Mouse (Mus musculus) kidney, embryonic 14.5 days (tissue): ENCODE data around the gene Guca2a. TPM values are rescaled to one million over a fixed set of nuclear protein-coding genes. Genes with fewer than 3 reads are reported as not detected.

Experiments
- ATAC-seq: fragments of 200-750 bp; cut with Nextera tagmentation; 2 replicates; pipeline ENCODE4 v1.8.0; 2017; ENCODE audit warnings: moderate number of reproducible peaks, mild to moderate bottlenecking, moderate TSS enrichment, moderate library complexity; ENCODE audit not compliant: low FRiP score, low TSS enrichment
- H3K27ac ChIP-seq: fragments of 300-500 bp; sonication (generic); 2 replicates; pipeline ENCODE4 v1.5.1; 2014; ENCODE audit warnings: low read depth, mild to moderate bottlenecking, low read length, moderate library complexity, mixed read lengths
- H3K27me3 ChIP-seq: fragments of 300-500 bp; sonication (generic); 2 replicates; pipeline ENCODE4 v1.6.1; 2014; ENCODE audit warnings: mild to moderate bottlenecking, low read length; ENCODE audit not compliant: control insufficient read depth, insufficient read depth
- H3K36me3 ChIP-seq: fragments of 300-500 bp; sonication (generic); 2 replicates; pipeline ENCODE4 v1.6.1; 2014; ENCODE audit warnings: low read length, mixed read lengths; ENCODE audit not compliant: control insufficient read depth, insufficient read depth
- H3K4me1 ChIP-seq: fragments of 300-500 bp; sonication (generic); 2 replicates; pipeline ENCODE4 v1.6.1; 2014; ENCODE audit warnings: low read length, mixed read lengths; ENCODE audit not compliant: control insufficient read depth, insufficient read depth
- H3K4me2 ChIP-seq: fragments of 300-500 bp; sonication (generic); replicated peaks from 2 replicates; pipeline ENCODE4 v1.6.1; 2014; ENCODE audit warnings: low read depth, mild to moderate bottlenecking, low read length
- H3K4me3 ChIP-seq: fragments of 300-500 bp; sonication (generic); 2 replicates; pipeline ENCODE4 v1.5.1; 2014; ENCODE audit warnings: mild to moderate bottlenecking, low read length
- H3K9ac ChIP-seq: fragments of 300-500 bp; sonication (generic); 2 replicates; pipeline ENCODE4 v1.6.1; 2014; ENCODE audit warnings: low read depth, mild to moderate bottlenecking, low read length, moderate library complexity
- H3K9me3 ChIP-seq: fragments of 300-500 bp; sonication (generic); 2 replicates; pipeline ENCODE4 v1.6.1; 2016; ENCODE audit warnings: low read length; ENCODE audit not compliant: control insufficient read depth
- WGBS: fragments of 180-500 bp; shearing (Covaris S2); extraction: QIAGEN DNeasy Blood & Tissue Kit; methylation state at CpG from one replicate; pipeline ENCODE4 v1.1.7; 2014; 5-methylcytosine and 5-hydroxymethylcytosine counted together
- polyA plus RNA-seq: library from polyadenylated mRNA; unstranded; fragments of >200 nt; fragmentation: Nextera tagmentation; extraction: Ambion mirVana; gene quantifications from 2 replicates; pipeline ENCODE4 v1.2.1, GENCODE M21; 2014

The Guca2a gene
- polyA plus RNA-seq, 1 experiment from 2014 or later = 4.1 TPM

DNA sequence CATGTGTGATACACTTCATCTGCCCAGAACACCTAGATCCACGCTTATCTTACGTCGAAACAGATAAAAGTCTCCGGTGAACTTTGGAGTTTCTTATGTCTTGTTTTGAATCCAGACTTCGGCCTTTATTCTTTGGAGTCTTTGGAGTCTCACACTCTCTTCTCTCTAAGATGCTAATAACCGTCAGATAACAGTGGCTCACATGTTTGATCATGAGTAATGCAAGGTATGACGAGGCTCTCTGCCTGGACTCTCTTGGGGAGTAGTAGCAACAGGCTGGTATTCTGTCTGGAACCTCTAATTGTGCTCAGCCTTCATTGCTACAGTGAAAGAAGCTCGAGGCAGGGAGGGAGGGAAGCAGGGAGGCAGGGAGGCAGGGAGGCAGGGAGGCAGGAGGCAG, 22.5 kb downstream of the Guca2a start:
- no peak for ATAC-seq
- Histone ChIP-seq H3K9me3 (no peaks in the 10 kb centered on the region), H3K27ac (no peak overlapping the region), H3K36me3 (no peaks in the 10 kb centered on the region), H3K4me3 (no peak overlapping the region), H3K27me3 (no peaks in the 10 kb centered on the region), H3K4me1 (no peaks in the 10 kb centered on the region), H3K9ac (no peak overlapping the region), H3K4me2 (no peak overlapping the region)
- WGBS = 85% methylated on average over 8 of the region's 8 CpGs

DNA sequence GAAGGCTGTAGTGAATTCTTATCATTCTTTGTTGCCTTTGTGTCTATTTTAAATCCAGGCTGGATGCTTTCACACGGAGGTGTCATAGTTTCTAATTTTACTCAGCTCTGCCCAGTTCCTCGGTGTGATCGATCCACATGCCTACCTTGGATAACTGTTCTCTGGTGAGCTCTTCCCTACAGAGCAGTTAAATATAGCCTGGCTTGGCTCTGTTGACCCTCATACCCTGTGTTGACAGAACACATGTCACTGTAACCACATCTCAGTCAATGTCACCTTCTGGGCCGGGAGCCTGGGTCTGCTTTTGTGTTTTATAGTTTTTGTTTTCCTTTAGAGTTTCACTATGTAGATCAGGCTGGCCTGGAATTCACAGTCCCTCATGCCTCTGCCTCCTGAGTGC, 24.6 kb downstream of the Guca2a start:
- Histone ChIP-seq H3K4me3 (no peak overlapping the region), H3K9ac (no peak overlapping the region), H3K9me3 (no peaks in the 10 kb centered on the region), H3K4me2 (no peak overlapping the region), H3K36me3 (no peaks in the 10 kb centered on the region), H3K4me1 (no peaks in the 10 kb centered on the region), H3K27me3 (no peaks in the 10 kb centered on the region), H3K27ac (no peak overlapping the region)
- ATAC-seq = no peak
- WGBS = 71% methylated on average over 4 of the region's 4 CpGs

DNA sequence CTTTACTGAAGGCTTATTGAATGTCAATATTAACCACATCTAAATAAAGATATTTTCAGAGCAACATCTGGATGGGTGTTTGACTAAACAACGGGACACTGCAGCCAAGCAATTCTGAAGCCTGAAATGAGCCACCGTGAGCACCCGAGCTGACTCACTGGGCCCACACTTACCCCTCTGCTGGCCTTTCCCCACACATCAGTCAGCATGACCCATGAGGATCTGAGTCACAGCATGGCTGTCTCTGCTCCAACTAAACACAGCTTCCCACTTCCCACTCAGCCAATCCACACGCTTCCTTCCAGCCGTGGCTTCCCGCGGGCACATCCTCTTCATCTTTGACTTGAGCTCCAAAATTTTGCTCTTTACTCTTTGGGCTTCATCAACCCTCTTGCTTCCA, 25.5 kb downstream of the Guca2a start:
- H3K27ac ChIP-seq = no peak overlapping the region
- no peak overlapping the region for H3K4me2 ChIP-seq
- H3K27me3 ChIP-seq = no peaks in the 10 kb centered on the region
- H3K4me3 ChIP-seq = no peak overlapping the region
- ATAC-seq = no peak
- 89% methylated on average over 7 of the region's 7 CpGs for WGBS
- H3K36me3 ChIP-seq = no peaks in the 10 kb centered on the region
- no peak overlapping the region for H3K9ac ChIP-seq
- no peaks in the 10 kb centered on the region for H3K4me1 ChIP-seq
- no peaks in the 10 kb centered on the region for H3K9me3 ChIP-seq

DNA sequence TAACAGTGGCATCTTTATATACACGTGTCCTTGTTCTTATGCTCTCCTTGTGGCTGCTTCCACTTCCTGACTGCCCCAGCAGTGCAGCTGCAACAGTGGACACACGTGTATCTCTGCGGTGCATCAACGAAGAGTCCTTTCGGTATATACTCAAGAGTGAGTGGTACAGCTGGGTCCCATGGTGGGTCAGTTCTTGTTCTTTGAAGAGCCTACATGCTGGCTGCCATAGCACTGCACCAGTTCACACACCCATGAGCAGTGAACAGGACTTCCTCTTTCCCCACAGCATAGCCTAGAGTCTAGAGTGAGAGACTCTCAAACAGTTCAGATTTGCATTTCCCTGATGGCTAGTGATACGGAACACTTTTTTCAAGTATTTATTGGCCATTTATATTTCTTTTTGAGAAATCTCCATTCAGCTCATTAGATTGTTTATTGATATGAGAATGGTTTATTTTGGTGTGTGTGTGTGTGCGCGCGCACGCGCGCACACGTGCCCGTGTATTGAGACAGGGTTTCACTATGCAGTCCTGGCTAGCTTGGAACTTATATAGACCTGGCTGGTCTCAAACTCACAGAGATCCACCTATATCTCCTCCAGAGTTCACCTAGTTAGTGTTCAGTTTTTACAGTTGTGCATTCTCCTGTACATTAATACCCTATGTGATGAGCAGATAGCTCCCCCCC, 26.0 kb downstream of the Guca2a start:
- Histone ChIP-seq H3K9ac (no peak overlapping the region), H3K4me2 (no peak overlapping the region), H3K4me3 (no peak overlapping the region), H3K27ac (no peak overlapping the region), H3K4me1 (no peaks in the 10 kb centered on the region), H3K9me3 (no peaks in the 10 kb centered on the region), H3K27me3 (no peaks in the 10 kb centered on the region), H3K36me3 (no peaks in the 10 kb centered on the region)
- no peak for ATAC-seq
- WGBS = 93% methylated on average over 14 of the region's 14 CpGs

DNA sequence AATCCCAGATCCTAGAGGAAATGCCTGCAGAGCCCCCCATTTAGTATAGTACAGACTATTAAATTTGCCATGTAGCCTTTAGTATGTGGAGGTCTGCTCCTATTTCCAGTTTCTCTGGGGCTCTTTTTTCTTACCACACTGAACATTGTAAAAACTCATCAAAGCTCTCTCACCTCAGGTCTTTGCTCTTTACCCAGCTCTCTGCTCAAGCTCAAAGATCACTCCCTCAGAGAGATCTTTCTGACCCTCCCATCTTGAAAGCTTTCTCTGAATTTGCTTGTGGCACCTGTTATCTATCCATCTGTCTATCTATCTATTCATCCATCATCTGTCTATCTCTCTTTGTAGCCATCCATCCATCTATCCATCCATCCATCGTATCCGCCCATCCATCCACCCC, 27.7 kb downstream of the Guca2a start:
- Histone ChIP-seq H3K4me1 (no peaks in the 10 kb centered on the region), H3K27ac (no peak overlapping the region), H3K4me3 (no peak overlapping the region), H3K36me3 (no peaks in the 10 kb centered on the region), H3K9ac (no peak overlapping the region), H3K27me3 (no peaks in the 10 kb centered on the region), H3K9me3 (no peaks in the 10 kb centered on the region), H3K4me2 (no peak overlapping the region)
- 93% methylated on average over 2 of the region's 2 CpGs for WGBS
- ATAC-seq = no peak

DNA sequence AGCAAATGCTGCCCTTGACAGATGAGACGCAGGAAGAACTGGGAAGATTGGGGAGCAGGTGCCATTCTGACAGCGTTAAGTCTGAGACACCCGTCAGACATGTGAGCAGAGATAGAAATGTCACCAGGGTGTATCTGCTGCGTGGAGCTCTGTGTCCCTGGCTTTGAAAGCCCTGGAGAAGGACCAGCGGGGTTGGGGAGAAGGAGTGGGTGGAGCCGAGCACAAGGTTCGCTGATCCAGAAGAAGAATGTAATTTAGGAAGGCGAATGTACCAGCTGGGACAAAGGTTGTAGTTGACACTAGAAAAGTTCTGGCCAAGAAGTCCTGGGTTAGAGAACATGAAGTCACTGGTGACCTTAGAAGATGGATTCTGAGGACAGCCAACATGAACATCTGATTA, 28.6 kb downstream of the Guca2a start:
- Histone ChIP-seq H3K4me2 (no peak overlapping the region), H3K9ac (no peak overlapping the region), H3K27me3 (no peaks in the 10 kb centered on the region), H3K4me1 (no peaks in the 10 kb centered on the region), H3K9me3 (no peaks in the 10 kb centered on the region), H3K27ac (no peak overlapping the region), H3K4me3 (no peak overlapping the region), H3K36me3 (no peaks in the 10 kb centered on the region)
- 45% methylated on average over 8 of the region's 8 CpGs for WGBS
- ATAC-seq = no peak

GRCm38 (mm10) chr4:119667454-119667853, 29.9 kb downstream of the Guca2a start:
- ATAC-seq = 0 out of 2 replicates have a peak, but pooled peaks have one; percentile 13
- Histone ChIP-seq H3K9me3 (no peaks in the 10 kb centered on the region), H3K9ac (no peak overlapping the region), H3K4me2 (no peak overlapping the region), H3K27ac (no peak overlapping the region), H3K36me3 (no peaks in the 10 kb centered on the region), H3K27me3 (no peaks in the 10 kb centered on the region), H3K4me3 (no peak overlapping the region), H3K4me1 (no peaks in the 10 kb centered on the region)
- WGBS = 24% methylated on average over 5 of the region's 5 CpGs

DNA sequence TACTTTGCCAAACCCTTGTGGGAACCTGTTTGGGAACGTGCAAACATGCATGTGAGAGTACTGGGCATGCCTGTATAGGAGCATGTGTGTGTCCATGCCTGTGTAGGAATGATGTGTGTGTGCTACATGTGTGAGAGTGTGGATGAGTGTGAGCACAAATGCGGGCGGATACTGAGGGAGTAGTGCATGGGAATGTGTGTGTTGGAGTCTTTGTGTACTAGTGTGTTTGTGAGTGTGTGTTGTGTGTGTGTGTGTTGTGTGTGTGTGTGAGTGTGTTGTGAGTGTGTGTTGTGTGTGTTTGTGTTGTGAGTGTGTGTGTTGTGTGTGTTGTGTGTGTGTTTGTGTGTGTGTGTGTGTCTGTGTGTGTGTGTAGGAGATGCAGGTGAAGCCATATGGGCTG, 30.7 kb downstream of the Guca2a start:
- Histone ChIP-seq H3K4me2 (no peak overlapping the region), H3K4me1 (no peaks in the 10 kb centered on the region), H3K4me3 (no peak overlapping the region), H3K36me3 (no peaks in the 10 kb centered on the region), H3K9ac (no peak overlapping the region), H3K9me3 (no peaks in the 10 kb centered on the region), H3K27me3 (no peaks in the 10 kb centered on the region), H3K27ac (no peak overlapping the region)
- 85% methylated on average over 3 of the region's 3 CpGs for WGBS
- no peak for ATAC-seq

- Histone ChIP-seq H3K4me1 (no peaks in the 10 kb centered on the region), H3K36me3 (no peaks in the 10 kb centered on the region), H3K4me2 (no peak overlapping the region), H3K27ac (no peak overlapping the region), H3K4me3 (no peak overlapping the region), H3K27me3 (no peaks in the 10 kb centered on the region), H3K9ac (no peak overlapping the region), H3K9me3 (no peaks in the 10 kb centered on the region)
- ATAC-seq = no peak
- 70% methylated on average over 4 of the region's 4 CpGs for WGBS
Measured at GRCm38 (mm10) chr4:119668596-119668995, 31.1 kb downstream of the Guca2a start.
